Mouse (Mus musculus): Measurements from ENCODE around the gene Tspan3. TPM values are rescaled to one million over a fixed set of nuclear protein-coding genes. Genes with fewer than 3 reads are reported as not detected.

Gene Tspan3
- polyA plus RNA-seq (2012) = 10.8 and 14.0 TPM in 2 replicates

DNA sequence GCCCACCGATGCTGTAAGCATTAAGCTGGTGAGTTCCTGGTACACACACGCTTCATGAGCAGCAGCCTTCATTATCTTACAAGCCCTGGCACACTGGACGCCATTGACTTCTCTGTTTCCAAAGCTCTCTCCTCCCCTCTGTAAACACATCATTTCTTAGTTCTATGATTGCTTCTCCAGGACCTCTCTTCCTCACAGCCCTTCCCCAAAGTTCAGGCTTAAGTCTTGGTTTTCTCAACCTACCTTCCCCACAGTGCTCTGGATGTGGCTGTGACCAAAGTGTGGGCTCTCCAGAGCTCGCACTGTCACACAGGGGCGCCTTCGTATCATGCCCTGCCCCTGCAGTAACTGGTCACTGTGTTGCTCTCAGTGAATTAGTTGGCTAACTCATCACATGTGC is at the start of gene Tspan3:
Gene Tspan3, minus strand, starts transcription at position 101 of the 400 bp plus-strand sequence.

DNA sequence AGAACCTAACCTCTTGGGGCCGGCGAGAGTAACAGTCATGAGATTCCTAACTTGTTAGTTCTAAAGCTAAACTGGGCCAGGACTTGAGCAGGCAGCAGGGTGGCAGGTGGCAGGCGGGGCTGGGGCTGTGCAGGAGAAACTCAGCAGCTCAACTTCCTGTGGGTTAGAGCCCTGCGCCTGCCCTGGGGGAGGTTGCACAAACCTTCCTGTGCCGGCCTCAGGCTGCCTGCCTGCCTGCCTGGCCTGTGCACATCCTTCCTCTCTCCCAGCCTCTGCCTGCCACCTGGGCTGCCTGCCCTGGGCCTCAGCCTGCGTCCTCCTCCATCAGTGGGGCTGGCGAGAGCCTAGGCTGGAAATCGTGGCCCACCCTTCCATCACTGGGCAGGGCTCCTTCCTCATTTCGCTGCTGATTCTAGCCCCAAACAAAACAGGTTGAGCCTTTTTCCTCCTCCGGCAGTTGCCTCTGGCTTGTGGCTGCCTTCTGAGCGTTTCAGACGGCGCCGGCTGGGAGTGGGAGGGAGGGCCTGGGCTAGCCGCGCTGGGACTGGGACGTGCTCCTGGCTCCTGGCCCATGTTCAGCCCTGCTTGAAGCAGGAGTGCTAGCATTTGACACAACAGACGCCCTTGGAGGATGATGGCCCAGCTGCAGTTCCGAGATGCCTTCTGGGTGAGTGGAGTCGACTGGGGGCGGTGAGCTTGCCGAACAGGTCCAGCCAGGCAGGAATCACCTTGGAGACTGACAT is 75.3 kb downstream of the Tspan3 start, which contains the start of gene Pstpip1:
Gene Pstpip1, plus strand, starts transcription at position 185 of the 743 bp plus-strand sequence.

Other genes starting within 250 kb of the Tspan3 start
- 0.26 and 0.32 TPM in 2 replicates for gene Scaper, start 227.4 kb downstream of the Tspan3 start, polyA plus RNA-seq (2012)
- gene 4930563M21Rik, start 154.9 kb downstream of the Tspan3 start, polyA plus RNA-seq (2012) = not detected in 2 replicates
- 39.8 and 45.6 TPM in 2 replicates for gene Rcn2, start 123.6 kb downstream of the Tspan3 start, polyA plus RNA-seq (2012)
- gene Pstpip1, start 75.5 kb downstream of the Tspan3 start, polyA plus RNA-seq (2012) = 138 and 156 TPM in 2 replicates